Mouse (Mus musculus): ENCODE data around the gene Cryl1. TPM values are rescaled to one million over a fixed set of nuclear protein-coding genes. Genes with fewer than 3 reads are reported as not detected.

Gene Cryl1
- polyA plus RNA-seq (2016; fragmentation: Nextera tagmentation; extraction: Ambion mirVana), result 5.4 and 6.8 TPM in 2 replicates

GRCm38 (mm10) chr14:57398065-57398757 lies at the start of gene Cryl1:
Gene Cryl1 (minus strand): TSS chr14:57398529.
- H3K4me3 ChIP-seq, result peak within 1 kb of the TSS; percentile 78
- peaks cover 33% of the 10 kb centered on the region for H3K27me3 ChIP-seq (ENCODE audit: low read depth, poor library complexity, severe bottlenecking)
- H3K27ac ChIP-seq (replicated peaks), result peak within 1 kb of the TSS; percentile 81
- no peaks in the 10 kb centered on the region for H3K36me3 ChIP-seq
- DNase-seq (ENCODE audit: low spot score), result peak; percentile 93
- no peaks in the 10 kb centered on the region for H3K9me3 ChIP-seq (replicated peaks)
- peaks cover 16% of the 10 kb centered on the region for H3K4me1 ChIP-seq
- 2% methylated on average over 43 of the region's 43 CpGs for WGBS

GRCm38 (mm10) chr14:57430451-57430850 lies 32.1 kb upstream of the Cryl1 start:
- DNase-seq (ENCODE audit: low spot score), result no peak
- Histone ChIP-seq H3K9me3 (replicated peaks) (no peaks in the 10 kb centered on the region), H3K27me3 (ENCODE audit: low read depth, poor library complexity, severe bottlenecking) (no peaks in the 10 kb centered on the region), H3K27ac (replicated peaks) (no peak overlapping the region), H3K36me3 (peaks cover 6% of the 10 kb centered on the region; the same call in 1 of the 2 replicates), H3K4me1 (peaks cover under 1% of the 10 kb centered on the region; the same call in 1 of the 2 replicates), H3K4me3 (no peak overlapping the region)
- 86% methylated on average over 2 of the region's 2 CpGs for WGBS

DNA sequence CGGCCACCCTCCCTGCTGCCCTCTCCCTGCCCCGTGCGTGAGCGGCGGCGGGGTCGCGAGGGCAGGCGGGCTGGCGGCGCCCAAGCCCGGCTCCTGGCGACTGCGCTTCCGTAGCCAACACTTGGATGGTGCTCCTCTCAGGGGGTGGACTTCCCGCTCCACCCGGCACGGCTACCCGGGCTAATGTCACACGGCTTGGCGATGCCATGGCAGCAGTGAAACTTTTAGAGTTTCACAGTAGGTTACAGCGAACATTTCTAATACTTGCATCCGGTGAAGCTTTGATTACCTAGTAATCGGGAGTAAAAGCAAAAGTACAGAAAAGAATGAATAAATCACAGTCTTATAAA lies 25.9 kb upstream of the Cryl1 start:
- Histone ChIP-seq H3K4me3 (peak overlapping the region; percentile 89), H3K27me3 (ENCODE audit: low read depth, poor library complexity, severe bottlenecking) (no peaks in the 10 kb centered on the region), H3K36me3 (no peaks in the 10 kb centered on the region), H3K27ac (replicated peaks) (peak overlapping the region; percentile 89), H3K9me3 (replicated peaks) (no peaks in the 10 kb centered on the region), H3K4me1 (peaks cover 22% of the 10 kb centered on the region)
- under 1% methylated on average over 24 of the region's 24 CpGs for WGBS
- DNase-seq (ENCODE audit: low spot score), result no peak

GRCm38 (mm10) chr14:57423432-57424211 lies 25.3 kb upstream of the Cryl1 start, which contains the start of gene Ift88:
Gene Ift88 (plus strand): TSS chr14:57424062.
- peaks cover 22% of the 10 kb centered on the region for H3K4me1 ChIP-seq
- peak within 1 kb of the TSS; percentile 89 for H3K27ac ChIP-seq (replicated peaks)
- H3K4me3 ChIP-seq, result peak within 1 kb of the TSS; percentile 89
- H3K36me3 ChIP-seq, result no peaks in the 10 kb centered on the region
- 4% methylated on average over 42 of the region's 42 CpGs for WGBS
- no peaks in the 10 kb centered on the region for H3K9me3 ChIP-seq (replicated peaks)
- no peaks in the 10 kb centered on the region for H3K27me3 ChIP-seq (ENCODE audit: low read depth, poor library complexity, severe bottlenecking)
- DNase-seq (ENCODE audit: low spot score), result peak; percentile 94

DNA sequence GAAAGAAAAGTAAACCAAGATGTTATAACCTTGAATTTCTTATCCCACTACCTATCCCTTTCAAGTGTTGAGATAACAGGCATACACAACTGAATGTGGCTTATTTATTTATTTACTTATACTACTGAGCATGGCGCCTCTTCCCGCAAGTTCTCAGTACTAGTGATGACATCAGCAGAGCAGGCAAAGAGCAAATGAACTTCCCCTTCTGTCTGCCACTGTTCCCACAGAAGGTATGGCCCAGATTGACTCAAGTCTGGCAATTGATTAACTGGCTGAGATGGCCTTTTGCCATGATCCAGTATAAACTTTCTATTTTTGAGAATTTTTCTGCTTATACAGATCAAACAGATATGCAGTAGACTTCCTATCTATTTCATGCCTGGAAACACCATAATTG lies 18.9 kb upstream of the Cryl1 start:
- DNase-seq (ENCODE audit: low spot score), result no peak
- Histone ChIP-seq H3K27me3 (ENCODE audit: low read depth, poor library complexity, severe bottlenecking) (no peaks in the 10 kb centered on the region), H3K4me1 (0 out of 2 replicates have a peak, but pooled peaks cover 2% of the 10 kb centered on the region), H3K36me3 (no peaks in the 10 kb centered on the region), H3K9me3 (replicated peaks) (no peaks in the 10 kb centered on the region), H3K4me3 (no peak overlapping the region), H3K27ac (replicated peaks) (no peak overlapping the region)
- 96% methylated on average over 2 of the region's 2 CpGs for WGBS

GRCm38 (mm10) chr14:57412166-57412565 lies 13.8 kb upstream of the Cryl1 start:
- H3K27me3 ChIP-seq (ENCODE audit: low read depth, poor library complexity, severe bottlenecking), result no peaks in the 10 kb centered on the region
- H3K4me1 ChIP-seq, result peaks cover 10% of the 10 kb centered on the region
- H3K4me3 ChIP-seq, result no peak overlapping the region
- 77% methylated on average over 7 of the region's 7 CpGs for WGBS
- no peak for DNase-seq (ENCODE audit: low spot score)
- no peaks in the 10 kb centered on the region for H3K9me3 ChIP-seq (replicated peaks)
- H3K27ac ChIP-seq (replicated peaks), result no peak overlapping the region
- no peaks in the 10 kb centered on the region for H3K36me3 ChIP-seq

- Histone ChIP-seq H3K27ac (replicated peaks) (no peak overlapping the region), H3K9me3 (replicated peaks) (no peaks in the 10 kb centered on the region), H3K4me3 (no peak overlapping the region), H3K4me1 (peaks cover 13% of the 10 kb centered on the region), H3K27me3 (ENCODE audit: low read depth, poor library complexity, severe bottlenecking) (no peaks in the 10 kb centered on the region), H3K36me3 (no peaks in the 10 kb centered on the region)
- WGBS, result 45% methylated on average over 6 of the region's 6 CpGs
- no peak for DNase-seq (ENCODE audit: low spot score)
These were observed 10.8 kb upstream of the Cryl1 start for GRCm38 (mm10) chr14:57409106-57409505.

DNA sequence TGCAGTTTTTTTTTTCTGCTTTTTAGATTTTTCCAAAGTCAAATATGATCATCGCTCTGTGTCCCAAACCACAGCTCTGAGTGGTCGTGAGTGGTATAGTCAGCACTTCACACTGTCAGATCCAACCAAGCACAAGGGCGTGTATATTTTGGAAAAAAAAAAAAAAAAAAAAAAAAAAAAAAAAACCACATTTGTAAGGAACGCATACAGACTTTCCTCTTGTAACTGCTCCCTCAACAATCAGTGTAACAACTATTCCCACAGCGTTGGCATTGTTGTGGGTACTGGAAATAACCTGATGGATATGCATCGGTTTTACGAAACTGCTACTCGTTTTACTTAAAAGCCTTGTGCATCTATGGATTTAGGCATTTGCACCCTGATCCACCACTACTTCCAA lies 9.8 kb upstream of the Cryl1 start:
- Histone ChIP-seq H3K4me3 (no peak overlapping the region), H3K27me3 (ENCODE audit: low read depth, poor library complexity, severe bottlenecking) (no peaks in the 10 kb centered on the region), H3K36me3 (no peaks in the 10 kb centered on the region), H3K27ac (replicated peaks) (no peak overlapping the region), H3K4me1 (peaks cover 13% of the 10 kb centered on the region), H3K9me3 (replicated peaks) (no peaks in the 10 kb centered on the region)
- DNase-seq (ENCODE audit: low spot score), result no peak
- 79% methylated on average over 8 of the region's 8 CpGs for WGBS

GRCm38 (mm10) chr14:57407039-57407987 lies 9.0 kb upstream of the Cryl1 start:
- no peaks in the 10 kb centered on the region for H3K9me3 ChIP-seq (replicated peaks)
- 8% methylated on average over 12 of the region's 12 CpGs for WGBS
- DNase-seq (ENCODE audit: low spot score), result peak; percentile 72
- H3K27ac ChIP-seq (replicated peaks), result peak overlapping the region; percentile 69
- no peaks in the 10 kb centered on the region for H3K27me3 ChIP-seq (ENCODE audit: low read depth, poor library complexity, severe bottlenecking)
- no peaks in the 10 kb centered on the region for H3K36me3 ChIP-seq
- H3K4me3 ChIP-seq, result peak overlapping the region; percentile 46
- peaks cover 12% of the 10 kb centered on the region for H3K4me1 ChIP-seq

DNA sequence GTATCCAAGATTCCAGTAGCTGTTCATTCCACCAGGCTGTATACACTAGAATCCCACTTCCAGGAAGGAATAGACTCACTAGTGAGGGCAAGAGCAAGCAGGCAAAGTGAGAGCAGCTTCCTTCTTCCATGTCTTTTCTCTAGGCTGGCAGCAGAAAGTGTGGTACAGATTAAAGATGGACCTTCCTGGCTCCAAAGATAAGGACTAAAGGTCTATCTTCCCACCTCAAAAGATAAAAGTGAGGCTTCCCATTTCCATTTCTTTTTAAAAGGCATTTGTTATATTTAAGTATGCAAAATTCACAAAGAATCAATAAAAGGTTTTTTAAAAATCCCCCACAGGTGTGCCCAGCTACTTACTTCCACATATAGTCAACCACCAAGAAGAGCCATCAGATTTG lies 4.5 kb upstream of the Cryl1 start:
- no peaks in the 10 kb centered on the region for H3K9me3 ChIP-seq (replicated peaks)
- H3K4me1 ChIP-seq, result peaks cover 23% of the 10 kb centered on the region
- H3K27me3 ChIP-seq (ENCODE audit: low read depth, poor library complexity, severe bottlenecking), result peaks cover 10% of the 10 kb centered on the region
- H3K4me3 ChIP-seq, result no peak overlapping the region
- no peak for DNase-seq (ENCODE audit: low spot score)
- H3K36me3 ChIP-seq, result no peaks in the 10 kb centered on the region
- no peak overlapping the region for H3K27ac ChIP-seq (replicated peaks)

DNA sequence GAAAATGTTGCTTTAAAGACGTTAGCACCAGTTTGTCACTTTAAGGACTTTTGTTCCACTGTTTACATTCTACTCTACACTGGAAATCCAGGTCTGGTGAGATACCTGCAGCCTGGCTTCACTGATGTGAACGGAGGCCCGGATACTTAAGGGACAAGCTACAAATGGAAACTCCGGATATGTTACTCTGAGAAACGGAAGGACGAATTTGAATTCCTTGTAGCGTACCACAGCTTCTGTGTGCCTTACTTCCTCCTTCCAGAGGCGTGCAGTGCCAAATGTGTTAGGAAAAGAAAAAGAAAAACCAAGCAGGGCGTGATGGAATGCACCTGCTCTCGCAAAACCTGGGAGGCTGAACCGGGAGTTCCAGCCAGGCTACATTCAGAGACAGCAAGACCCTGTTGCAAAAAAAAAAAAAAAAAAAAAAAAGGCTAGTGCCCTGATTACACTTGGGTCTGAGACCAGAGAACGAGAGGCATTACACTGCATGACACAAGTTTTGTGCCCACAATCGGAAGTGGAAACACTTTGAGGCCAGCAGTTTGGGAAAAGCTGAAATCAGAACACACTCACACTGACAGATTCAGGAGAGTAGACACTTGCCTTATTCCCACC lies 591 bp upstream of the Cryl1 start:
- no peaks in the 10 kb centered on the region for H3K36me3 ChIP-seq
- 0 out of 2 replicates have a peak overlapping the region, but pooled peaks have one; percentile 81 for H3K27ac ChIP-seq (replicated peaks)
- peak overlapping the region; percentile 78 for H3K4me3 ChIP-seq
- 28% methylated on average over 13 of the region's 13 CpGs for WGBS
- H3K9me3 ChIP-seq (replicated peaks), result no peaks in the 10 kb centered on the region
- H3K27me3 ChIP-seq (ENCODE audit: low read depth, poor library complexity, severe bottlenecking), result peaks cover 33% of the 10 kb centered on the region
- H3K4me1 ChIP-seq, result peaks cover 16% of the 10 kb centered on the region
- peak; percentile 18 for DNase-seq (ENCODE audit: low spot score)

- peaks cover 33% of the 10 kb centered on the region for H3K27me3 ChIP-seq (ENCODE audit: low read depth, poor library complexity, severe bottlenecking)
- no peaks in the 10 kb centered on the region for H3K36me3 ChIP-seq
- no peak overlapping the region for H3K4me3 ChIP-seq
- H3K9me3 ChIP-seq (replicated peaks), result no peaks in the 10 kb centered on the region
- 88% methylated on average over 5 of the region's 5 CpGs for WGBS
- DNase-seq (ENCODE audit: low spot score), result no peak
- peaks cover 16% of the 10 kb centered on the region for H3K4me1 ChIP-seq
- H3K27ac ChIP-seq (replicated peaks), result no peak overlapping the region
These were observed 1.1 kb downstream of the Cryl1 start for GRCm38 (mm10) chr14:57397221-57397620.

Data from midbrain, embryonic 10.5 days (tissue).